Mouse (Mus musculus) heart, postnatal 0 days (tissue): ENCODE data around the gene D5Ertd579e. TPM values are rescaled to one million over a fixed set of nuclear protein-coding genes. Genes with fewer than 3 reads are reported as not detected.
A peak's percentile ranks its signal among the peaks of the same experiment; 100 is the strongest.

Experiments
- ATAC-seq: fragments of 200-750 bp; cut with Nextera tagmentation; 2 replicates; pipeline ENCODE4 v1.8.0; 2017; ENCODE audit warnings: low read depth, moderate number of reproducible peaks, moderate library complexity; ENCODE audit not compliant: insufficient read depth
- DNase-seq: peaks from one replicate; pipeline ENCODE4 v3.0.0-alpha.2; 2016; ENCODE audit warnings: low spot score
- H3K27ac ChIP-seq: fragments of 300-500 bp; sonication (generic); 2 replicates; pipeline ENCODE4 v1.5.1; 2014; ENCODE audit warnings: low read depth, mild to moderate bottlenecking
- H3K27me3 ChIP-seq: fragments of 300-500 bp; sonication (generic); 2 replicates; pipeline ENCODE4 v1.6.1; 2014; ENCODE audit warnings: low read length, mixed read lengths; ENCODE audit not compliant: control insufficient read depth, insufficient read depth
- H3K36me3 ChIP-seq: fragments of 300-500 bp; sonication (generic); replicated peaks from 2 replicates; pipeline ENCODE4 v1.6.1; 2014; ENCODE audit warnings: low read length, mixed read lengths; ENCODE audit not compliant: control insufficient read depth, insufficient read depth
- H3K4me1 ChIP-seq: fragments of 300-500 bp; sonication (generic); 2 replicates; pipeline ENCODE4 v1.6.1; 2014; ENCODE audit warnings: antibody characterized with exemption; ENCODE audit not compliant: control insufficient read depth, insufficient read depth
- H3K4me2 ChIP-seq: fragments of 300-500 bp; sonication (generic); 2 replicates; pipeline ENCODE4 v1.6.1; 2014; ENCODE audit warnings: low read depth, mild to moderate bottlenecking, low read length, moderate library complexity
- H3K4me3 ChIP-seq: fragments of 300-500 bp; sonication (generic); 2 replicates; pipeline ENCODE4 v1.5.1; 2014; ENCODE audit warnings: low read depth, low read length
- H3K9ac ChIP-seq: fragments of 300-500 bp; sonication (generic); replicated peaks from 2 replicates; pipeline ENCODE4 v1.6.1; 2014; ENCODE audit warnings: low read depth, low read length, mixed read lengths
- H3K9me3 ChIP-seq: fragments of 300-500 bp; sonication (generic); replicated peaks from 2 replicates; pipeline ENCODE4 v1.6.1; 2016; ENCODE audit warnings: low read length; ENCODE audit not compliant: control insufficient read depth
- CTCF ChIP-seq: IDR thresholded peaks from 2 replicates; pipeline ENCODE4 v1.5.1; 2016; ENCODE audit warnings: antibody characterized with exemption, control low read depth, low read depth
- EP300 ChIP-seq: IDR thresholded peaks from 2 replicates; pipeline ENCODE4 v1.6.1; 2016; ENCODE audit warnings: antibody characterized with exemption, low read depth
- WGBS: fragments of 180-500 bp; shearing (Covaris S2); extraction: QIAGEN DNeasy Blood & Tissue Kit; methylation state at CpG from one replicate; pipeline ENCODE4 v1.1.7; 2014; 5-methylcytosine and 5-hydroxymethylcytosine counted together
- polyA plus RNA-seq: library from polyadenylated mRNA; unstranded; fragments of >200 nt; fragmentation: Nextera tagmentation; extraction: Ambion mirVana; gene quantifications from 2 replicates; pipeline ENCODE4 v1.2.1, GENCODE M21; 2015
- total RNA-seq: library from RNA; depleted of rRNA; stranded (reverse); fragments of >200 nt; gene quantifications from 2 replicates; pipeline ENCODE4 v1.2.3, GENCODE M21; 2014; ENCODE audit warnings: low replicate concordance

Gene D5Ertd579e
- total and polyA plus RNA-seq, 2 experiments from 2014 or later = 28.5 to 52.6 TPM

- H3K4me1 ChIP-seq = peaks cover 15% of the 10 kb centered on the region
- peak overlapping the region; percentile 46 for H3K9ac ChIP-seq
- peak; percentile 70; the same call in 1 of the 2 replicates for ATAC-seq
- H3K4me3 ChIP-seq = peak overlapping the region; percentile 31
- peak; percentile 83 for DNase-seq
- WGBS = 25% methylated on average over 8 of the region's 8 CpGs
- H3K9me3 ChIP-seq = no peaks in the 10 kb centered on the region
- peak overlapping the region; percentile 58 for H3K4me2 ChIP-seq
- H3K27me3 ChIP-seq = no peaks in the 10 kb centered on the region
- no peak for TF ChIP-seq CTCF
- no peak for TF ChIP-seq EP300
- peaks cover 26% of the 10 kb centered on the region for H3K36me3 ChIP-seq
- peak overlapping the region; percentile 92 for H3K27ac ChIP-seq
Observed at GRCm38 (mm10) chr5:36620409-36621057, 75.3 kb downstream of the D5Ertd579e start.

DNA sequence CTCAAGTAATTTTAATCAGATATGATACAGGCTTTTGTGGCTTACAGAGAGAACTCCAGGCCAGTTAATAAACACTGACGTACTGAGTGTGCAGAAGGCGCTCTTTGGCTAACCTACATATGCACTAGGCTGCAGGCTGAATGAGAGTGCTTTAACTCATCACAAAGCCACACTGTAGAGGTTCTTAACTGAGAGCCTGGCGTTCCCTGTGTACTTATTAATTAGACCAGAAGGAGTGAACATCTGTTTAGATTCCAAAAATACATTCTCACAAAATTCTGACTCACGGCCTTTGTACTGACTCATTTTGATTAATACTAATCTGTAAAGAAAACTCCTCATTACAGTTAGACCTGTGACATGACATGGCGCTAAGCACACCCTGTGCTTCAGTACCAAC is 76.9 kb downstream of the D5Ertd579e start:
- WGBS = 89% methylated on average over 5 of the region's 5 CpGs
- Histone ChIP-seq H3K4me3 (no peak overlapping the region), H3K4me2 (no peak overlapping the region), H3K27ac (no peak overlapping the region), H3K36me3 (peaks cover 43% of the 10 kb centered on the region), H3K4me1 (peaks cover 15% of the 10 kb centered on the region), H3K9ac (no peak overlapping the region), H3K9me3 (no peaks in the 10 kb centered on the region), H3K27me3 (no peaks in the 10 kb centered on the region)
- no peak for ATAC-seq
- no peak for TF ChIP-seq CTCF
- no peak for TF ChIP-seq EP300
- no peak for DNase-seq

DNA sequence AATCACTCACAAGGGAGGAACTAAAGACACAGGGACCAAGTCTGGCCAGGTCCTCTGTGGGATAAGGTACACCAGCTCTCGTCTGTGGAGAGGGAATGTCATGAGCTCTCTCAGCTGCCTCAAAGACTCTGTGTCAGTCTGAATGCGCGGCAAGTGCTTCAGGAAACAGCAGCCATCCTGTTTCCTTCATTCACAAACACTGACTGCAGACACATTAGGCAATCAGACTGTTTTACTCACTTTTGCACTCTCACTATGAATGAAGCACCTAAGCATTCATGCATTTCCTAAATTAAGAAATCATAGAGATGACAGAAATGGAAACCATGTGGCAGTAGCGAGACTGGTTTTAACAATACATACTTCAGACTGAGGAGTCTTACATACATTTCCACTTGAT is 77.5 kb downstream of the D5Ertd579e start:
- peaks cover 15% of the 10 kb centered on the region for H3K4me1 ChIP-seq
- ATAC-seq (no peak), DNase-seq (peak; percentile 20)
- WGBS = 53% methylated on average over 4 of the region's 4 CpGs
- no peak overlapping the region for H3K4me2 ChIP-seq
- TF ChIP-seq EP300 (no peak), CTCF (no peak)
- H3K4me3 ChIP-seq = no peak overlapping the region
- H3K36me3 ChIP-seq = peaks cover 48% of the 10 kb centered on the region
- no peaks in the 10 kb centered on the region for H3K9me3 ChIP-seq
- no peak overlapping the region for H3K9ac ChIP-seq
- H3K27ac ChIP-seq = no peak overlapping the region
- H3K27me3 ChIP-seq = no peaks in the 10 kb centered on the region

GRCm38 (mm10) chr5:36614124-36614523 is 81.7 kb downstream of the D5Ertd579e start:
- DNase-seq (no peak), ATAC-seq (no peak)
- H3K27me3 ChIP-seq = no peaks in the 10 kb centered on the region
- WGBS = 86% methylated on average over 4 of the region's 4 CpGs
- no peak overlapping the region for H3K9ac ChIP-seq
- H3K4me2 ChIP-seq = no peak overlapping the region
- TF ChIP-seq EP300 (no peak), CTCF (no peak)
- no peaks in the 10 kb centered on the region for H3K4me1 ChIP-seq
- H3K9me3 ChIP-seq = no peaks in the 10 kb centered on the region
- H3K36me3 ChIP-seq = peaks cover 78% of the 10 kb centered on the region
- H3K4me3 ChIP-seq = no peak overlapping the region
- H3K27ac ChIP-seq = no peak overlapping the region

DNA sequence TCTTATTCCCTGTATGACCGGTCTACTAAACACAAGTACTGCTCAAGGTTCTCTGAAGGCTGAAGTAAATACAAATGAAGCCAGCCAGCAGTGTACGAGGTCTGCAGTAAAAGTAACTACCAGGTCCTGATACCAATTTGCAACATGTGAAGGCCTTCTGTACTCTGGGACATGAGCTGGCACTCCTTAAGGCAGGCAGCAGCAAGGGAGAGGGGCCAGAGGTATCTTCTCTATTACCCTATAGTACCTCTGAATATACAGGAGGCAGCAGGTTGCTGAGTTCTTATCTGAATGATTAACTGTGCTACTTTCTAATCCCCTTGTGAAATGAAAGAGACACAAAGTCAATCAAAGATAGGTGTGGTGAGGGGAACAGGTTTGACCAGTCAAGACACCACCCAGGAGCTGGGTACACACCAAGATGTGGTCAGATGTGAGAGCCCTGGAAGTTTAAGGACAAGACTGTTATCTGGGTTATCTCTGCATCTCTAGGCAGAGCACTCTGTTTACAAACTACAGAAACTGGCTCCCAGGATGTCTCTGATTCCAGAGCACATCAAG is 86.8 kb downstream of the D5Ertd579e start:
- H3K9ac ChIP-seq = no peak overlapping the region
- H3K27me3 ChIP-seq = no peaks in the 10 kb centered on the region
- no peaks in the 10 kb centered on the region for H3K4me1 ChIP-seq
- H3K9me3 ChIP-seq = no peaks in the 10 kb centered on the region
- DNase-seq (no peak), ATAC-seq (no peak)
- TF ChIP-seq EP300 (no peak), CTCF (no peak)
- H3K4me2 ChIP-seq = no peak overlapping the region
- H3K36me3 ChIP-seq = peaks cover 78% of the 10 kb centered on the region
- H3K4me3 ChIP-seq = no peak overlapping the region
- WGBS = 89% methylated on average over 2 of the region's 2 CpGs
- H3K27ac ChIP-seq = no peak overlapping the region

DNA sequence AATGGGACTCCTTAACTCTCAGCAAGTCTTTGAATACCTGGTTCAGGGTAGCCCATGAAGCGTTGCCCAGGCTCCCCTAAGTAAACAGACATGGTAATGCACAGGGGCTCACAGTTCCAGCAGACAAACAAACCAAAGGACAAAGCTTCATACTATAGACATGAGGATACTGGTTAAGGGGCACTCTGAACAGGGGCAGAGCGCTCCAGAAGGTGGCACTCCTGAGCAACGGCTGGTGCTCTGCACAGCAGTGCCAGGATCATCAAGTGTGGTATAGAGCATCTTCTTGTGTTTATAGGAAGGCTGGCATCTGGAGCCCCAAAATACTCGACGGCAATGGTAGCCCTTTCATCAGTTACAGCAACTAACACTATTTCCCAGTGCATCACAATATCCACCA is 92.8 kb downstream of the D5Ertd579e start:
- peak; percentile 66 for TF ChIP-seq CTCF
- TF ChIP-seq EP300 = no peak
- Histone ChIP-seq H3K9ac (no peak overlapping the region), H3K4me3 (no peak overlapping the region), H3K4me1 (no peaks in the 10 kb centered on the region), H3K9me3 (no peaks in the 10 kb centered on the region), H3K27ac (no peak overlapping the region), H3K27me3 (no peaks in the 10 kb centered on the region), H3K36me3 (peaks cover 93% of the 10 kb centered on the region), H3K4me2 (no peak overlapping the region)
- DNase-seq (peak; percentile 23), ATAC-seq (peak; percentile 45; the same call in 1 of the 2 replicates)
- 78% methylated on average over 5 of the region's 5 CpGs for WGBS
